Mouse (Mus musculus) liver, embryonic 14.5 days (tissue): ENCODE measurements around the gene Kcnk6. TPM values are rescaled to one million over a fixed set of nuclear protein-coding genes. Genes with fewer than 3 reads are reported as not detected.

Source experiments
- ATAC-seq: fragments of 200-750 bp; cut with Nextera tagmentation; 2 replicates; pipeline ENCODE4 v1.8.0; 2017; ENCODE audit warnings: moderate number of reproducible peaks, mild to moderate bottlenecking, moderate library complexity; ENCODE audit not compliant: insufficient read depth
- DNase-seq, 3 experiments: peaks; one replicate each; pipeline ENCODE4 v3.0.0-alpha.2; 2012 to 2013; ENCODE audit warnings: low read depth in 3 of 3, low spot score in 3 of 3
- H3K27ac ChIP-seq: fragments of 300-500 bp; sonication (generic); 2 replicates; pipeline ENCODE4 v1.5.1; 2014; ENCODE audit warnings: moderate library complexity, mild to moderate bottlenecking, control low read depth, inconsistent platforms
- H3K27me3 ChIP-seq: fragments of 300-500 bp; sonication (generic); 2 replicates; pipeline ENCODE4 v1.6.1; 2014; ENCODE audit warnings: mild to moderate bottlenecking, low read length, moderate library complexity; ENCODE audit not compliant: control insufficient read depth, insufficient read depth
- H3K36me3 ChIP-seq: fragments of 300-500 bp; sonication (generic); replicated peaks from 2 replicates; pipeline ENCODE4 v1.6.1; 2014; ENCODE audit warnings: low read depth; ENCODE audit not compliant: control insufficient read depth, insufficient read depth
- H3K4me1 ChIP-seq, 2 experiments: fragments of 200-500 bp in 1 of 2; fragments of 300-500 bp in 1 of 2; sonication (generic) in 1 of 2; replicated peaks; 2 replicates each; pipeline ENCODE4 v1.6.1; 2012 to 2014; ENCODE audit warnings: antibody characterized with exemption in 1 of 2, inconsistent platforms in 1 of 2, low read length in 1 of 2; ENCODE audit not compliant: control insufficient read depth in 2 of 2, insufficient read depth in 2 of 2
- H3K4me2 ChIP-seq: fragments of 300-500 bp; sonication (generic); 2 replicates; pipeline ENCODE4 v1.6.1; 2014; ENCODE audit warnings: low read depth, mild to moderate bottlenecking, control low read depth, moderate library complexity
- H3K4me3 ChIP-seq, 2 experiments: fragments of 200-500 bp in 1 of 2; fragments of 300-500 bp in 1 of 2; sonication (generic) in 1 of 2; 2 replicates each; pipeline ENCODE4 v1.5.1; 2012 to 2014; ENCODE audit warnings: low read depth in 2 of 2, low read length in 2 of 2, mild to moderate bottlenecking in 2 of 2, control low read depth in 1 of 2, inconsistent platforms in 1 of 2, moderate library complexity in 1 of 2; ENCODE audit not compliant: insufficient read depth in 1 of 2
- H3K9ac ChIP-seq: fragments of 300-500 bp; sonication (generic); replicated peaks from 2 replicates; pipeline ENCODE4 v1.6.1; 2014; ENCODE audit warnings: mild to moderate bottlenecking, control low read depth, moderate library complexity
- H3K9me3 ChIP-seq: fragments of 300-500 bp; sonication (generic); 2 replicates; pipeline ENCODE4 v1.6.1; 2016; ENCODE audit warnings: low read length, mixed read lengths; ENCODE audit not compliant: control insufficient read depth
- CTCF ChIP-seq: IDR thresholded peaks from 2 replicates; pipeline ENCODE4 v1.5.1; 2016; ENCODE audit warnings: antibody characterized with exemption, low read depth, control low read depth
- EP300 ChIP-seq: IDR thresholded peaks from 2 replicates; pipeline ENCODE4 v1.6.1; 2016; ENCODE audit warnings: antibody characterized with exemption, low read depth
- WGBS: fragments of 180-500 bp; shearing (Covaris S2); extraction: QIAGEN DNeasy Blood & Tissue Kit; methylation state at CpG from one replicate; pipeline ENCODE4 v1.1.7; 2014; ENCODE audit not compliant: insufficient replicate concordance; 5-methylcytosine and 5-hydroxymethylcytosine counted together
- polyA plus RNA-seq, 2 experiments: library from polyadenylated mRNA; depleted of rRNA in 1 of 2; stranded (reverse) in 1 of 2; unstranded in 1 of 2; fragments of >200 nt; fragmentation: Nextera tagmentation in 1 of 2; extraction: Ambion mirVana in 1 of 2; gene quantifications; 2 replicates each; pipeline versions ENCODE4 v1.2.1 to v1.2.3; 2012 to 2014

Kcnk6 gene
- polyA plus RNA-seq, 2 experiments: 0.55 to 2.4 TPM

DNA sequence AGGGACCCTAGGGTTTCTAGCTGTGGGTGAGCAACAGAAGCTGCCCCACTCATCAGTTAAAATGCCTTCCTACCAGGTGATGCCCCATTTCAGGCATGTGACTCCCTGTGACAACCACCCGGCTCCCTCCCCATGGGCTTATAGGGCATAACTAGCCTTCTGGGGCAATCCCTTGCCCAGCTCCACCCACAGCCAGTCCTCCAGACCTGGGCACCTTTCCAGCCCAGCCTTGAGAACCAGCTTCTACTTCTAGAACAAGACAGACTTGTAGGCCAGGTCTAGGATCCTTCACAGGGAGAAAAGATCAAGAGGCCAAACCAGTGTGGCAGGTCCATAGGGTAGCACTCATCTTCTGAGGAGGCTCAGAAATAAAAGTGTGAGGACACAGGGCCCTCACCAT, 25.1 kb upstream of the Kcnk6 start:
- DNase-seq (no peak), ATAC-seq (no peak)
- no peak overlapping the region for H3K4me3 ChIP-seq
- H3K9ac ChIP-seq: no peak overlapping the region
- H3K9me3 ChIP-seq: no peaks in the 10 kb centered on the region
- H3K27me3 ChIP-seq: no peaks in the 10 kb centered on the region
- H3K4me1 ChIP-seq: peaks cover 0 to 14% of the 10 kb centered on the region in 2 experiments; a peak in 2 of 4 replicates
- H3K4me2 ChIP-seq: no peak overlapping the region
- TF ChIP-seq CTCF: no peak
- no peak for TF ChIP-seq EP300
- H3K27ac ChIP-seq: no peak overlapping the region
- WGBS: 58% methylated on average over 1 of the region's 1 CpGs
- H3K36me3 ChIP-seq: no peaks in the 10 kb centered on the region

DNA sequence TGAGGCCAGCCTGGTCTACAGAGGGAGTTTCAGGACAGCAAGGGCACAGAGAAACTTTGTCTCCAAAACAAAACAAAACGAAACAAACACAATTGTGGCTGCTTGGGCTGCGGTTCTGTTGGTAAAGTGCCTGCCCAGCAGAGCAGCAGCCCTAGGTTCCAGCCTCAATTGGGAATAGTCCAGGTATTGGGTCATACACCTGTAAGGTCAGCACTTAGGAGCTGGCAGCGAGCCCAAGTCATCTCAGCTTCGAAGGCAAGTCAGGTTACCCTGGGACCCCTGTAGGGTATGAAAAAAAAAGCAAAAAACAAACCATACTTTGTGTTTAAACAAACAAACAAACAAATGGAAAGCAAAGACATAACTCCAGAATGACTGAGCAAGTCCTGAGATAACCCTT, 23.6 kb upstream of the Kcnk6 start:
- Histone ChIP-seq H3K27ac (no peak overlapping the region), H3K9ac (no peak overlapping the region), H3K36me3 (no peaks in the 10 kb centered on the region), H3K4me3 (no peak overlapping the region), H3K4me2 (no peak overlapping the region), H3K27me3 (no peaks in the 10 kb centered on the region), H3K9me3 (no peaks in the 10 kb centered on the region), H3K4me1 (peaks cover 0 to 14% of the 10 kb centered on the region in 2 experiments; a peak in 2 of 4 replicates)
- WGBS: 71% methylated on average over 4 of the region's 4 CpGs
- no peak for TF ChIP-seq CTCF
- TF ChIP-seq EP300: no peak
- DNase-seq (no peak), ATAC-seq (no peak)

DNA sequence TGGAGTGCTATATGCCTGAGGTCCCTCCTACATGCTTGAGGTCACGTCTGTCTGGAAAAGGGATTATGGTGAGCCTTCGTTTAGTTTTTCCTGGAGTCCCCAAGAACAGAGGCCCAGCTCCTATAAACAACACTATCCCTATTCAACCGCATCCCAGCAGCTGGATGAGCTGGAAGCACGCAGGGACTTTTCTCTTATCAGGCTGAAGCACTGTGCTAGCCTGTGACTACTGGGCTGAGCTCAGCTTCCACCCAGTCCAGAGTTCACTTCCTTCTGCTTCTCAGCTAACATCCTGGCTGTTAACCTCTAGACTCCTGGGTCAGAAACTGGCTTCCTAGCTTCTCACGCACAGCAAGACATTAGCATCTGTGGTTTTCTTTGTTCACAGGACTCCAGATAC, 21.5 kb upstream of the Kcnk6 start:
- ATAC-seq (peak; percentile 43; the same call in 1 of the 2 replicates), DNase-seq (no peak)
- Histone ChIP-seq H3K4me3 (no peak overlapping the region), H3K36me3 (no peaks in the 10 kb centered on the region), H3K9ac (no peak overlapping the region), H3K27ac (no peak overlapping the region), H3K4me2 (no peak overlapping the region), H3K27me3 (no peaks in the 10 kb centered on the region), H3K4me1 (peaks cover 0 to 14% of the 10 kb centered on the region in 2 experiments; a peak in 2 of 4 replicates), H3K9me3 (no peaks in the 10 kb centered on the region)
- no peak for TF ChIP-seq CTCF
- TF ChIP-seq EP300: no peak
- WGBS: 22% methylated on average over 5 of the region's 5 CpGs

DNA sequence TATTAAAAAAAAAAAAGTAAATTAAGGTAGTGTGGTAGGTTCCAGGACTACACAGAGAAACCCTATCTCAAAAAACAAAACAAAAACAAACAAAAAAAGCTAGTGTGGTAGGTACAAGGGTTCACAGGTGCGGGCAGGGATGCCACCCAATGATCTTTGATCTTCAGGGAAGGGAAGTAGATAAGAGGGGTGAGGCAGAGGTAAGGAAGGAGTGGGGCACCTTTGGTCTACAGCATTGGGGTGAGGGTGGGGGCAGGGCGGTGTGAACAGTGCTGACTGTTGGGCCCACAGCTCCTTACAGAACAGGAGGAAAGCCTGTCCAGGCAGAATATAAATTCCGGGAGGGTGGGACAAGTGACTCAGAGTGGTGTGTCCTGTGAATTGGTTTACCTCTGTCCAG, 18.9 kb upstream of the Kcnk6 start:
- ATAC-seq: no peak
- TF ChIP-seq CTCF (no peak), EP300 (no peak)

DNA sequence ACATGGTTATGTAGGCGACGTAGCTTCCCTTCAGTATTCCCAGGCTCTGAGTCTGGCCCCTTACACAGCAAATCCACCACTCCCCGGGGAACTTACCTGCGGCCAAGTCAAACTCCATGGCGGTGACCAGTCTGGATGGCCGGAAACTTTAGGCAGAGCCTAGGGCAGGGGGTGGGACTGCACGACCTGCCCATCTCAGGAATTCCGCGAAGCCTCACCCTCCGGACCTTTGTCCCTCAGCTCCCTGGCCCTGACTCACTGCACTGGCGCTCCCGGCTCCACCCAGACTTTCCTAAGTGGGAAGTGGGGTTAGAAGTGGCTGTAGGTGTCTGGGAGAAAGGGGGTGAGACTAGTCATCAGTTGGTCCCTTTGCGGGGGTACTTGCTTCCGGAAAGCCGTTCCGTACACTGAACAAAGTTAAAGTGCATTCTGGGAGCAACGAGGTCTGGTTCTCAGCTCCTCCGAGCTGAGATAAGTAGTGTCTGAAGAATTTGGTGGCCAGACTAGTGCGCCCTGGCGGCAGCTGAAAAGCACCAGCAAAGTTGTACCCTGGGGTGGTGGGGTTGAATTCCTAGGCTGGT, 16.0 kb upstream of the Kcnk6 start, which contains the start of gene 2200002D01Rik:
Gene 2200002D01Rik, minus strand, starts transcription at position 206 of the 581 bp plus-strand sequence.
- no peak for TF ChIP-seq EP300
- peak; percentile 35; the same call in 1 of the 2 replicates for TF ChIP-seq CTCF
- peaks cover 0 to 5% of the 10 kb centered on the region in 2 experiments; a peak in 2 of 4 replicates for H3K4me1 ChIP-seq
- DNase-seq (no peak), ATAC-seq (peak; percentile 28; the same call in 1 of the 2 replicates)
- 19% methylated on average over 20 of the region's 20 CpGs for WGBS
- H3K4me3 ChIP-seq: peak within 1 kb of the TSS; percentile 14 to 42
- no peak within 1 kb of the TSS for H3K27ac ChIP-seq
- H3K36me3 ChIP-seq: no peaks in the 10 kb centered on the region
- H3K27me3 ChIP-seq: no peaks in the 10 kb centered on the region
- H3K9ac ChIP-seq: no peak within 1 kb of the TSS; the same call in 1 of the 2 replicates
- no peaks in the 10 kb centered on the region for H3K9me3 ChIP-seq
- H3K4me2 ChIP-seq: peak within 1 kb of the TSS; percentile 70

More for the DNA sequence above, 18.9 kb upstream of the Kcnk6 start:
- Histone ChIP-seq H3K9me3 (no peaks in the 10 kb centered on the region), H3K27ac (no peak overlapping the region), H3K4me1 (peaks cover 0 to 14% of the 10 kb centered on the region in 2 experiments; a peak in 2 of 4 replicates), H3K9ac (no peak overlapping the region), H3K27me3 (no peaks in the 10 kb centered on the region), H3K4me3 (no peak overlapping the region), H3K36me3 (no peaks in the 10 kb centered on the region), H3K4me2 (no peak overlapping the region)
- WGBS: 44% methylated on average over 3 of the region's 3 CpGs
- no peak for DNase-seq
